Mouse (Mus musculus): ENCODE data around the gene Rab8b.

Rab8b gene

DNA sequence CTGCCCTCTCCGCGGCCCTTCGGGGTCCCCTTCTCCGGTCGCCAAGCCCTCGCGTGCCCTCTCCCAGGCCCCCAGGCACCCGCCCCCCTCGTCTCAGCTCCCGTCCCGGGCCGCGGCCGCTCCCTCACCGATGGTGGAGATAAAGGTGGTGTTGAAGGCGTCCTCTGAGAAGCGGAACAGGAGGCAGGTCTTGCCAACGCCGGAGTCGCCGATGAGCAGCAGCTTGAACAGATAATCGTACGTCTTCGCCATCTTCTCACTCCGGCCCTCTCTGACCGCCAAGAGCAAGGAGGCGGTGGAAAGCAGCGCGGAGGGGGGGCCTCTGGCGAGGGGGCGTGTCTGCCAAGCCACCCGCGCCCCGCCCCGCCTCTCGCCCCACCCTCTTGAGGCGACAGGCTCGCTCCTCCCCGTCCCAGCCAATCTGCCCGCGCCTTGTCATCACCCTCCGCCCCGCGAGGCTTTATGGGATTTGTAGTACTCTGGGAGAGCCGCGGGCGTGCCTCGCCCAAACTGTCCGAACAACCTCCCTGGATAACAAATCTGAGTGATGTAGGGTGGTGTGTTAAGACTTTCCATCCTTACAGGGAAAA lies at the start of gene Rab8b:
Gene Rab8b (minus strand): TSS at position 306 of the 590 bp plus-strand sequence.
- peak; percentile 98 for DNase-seq

DNA sequence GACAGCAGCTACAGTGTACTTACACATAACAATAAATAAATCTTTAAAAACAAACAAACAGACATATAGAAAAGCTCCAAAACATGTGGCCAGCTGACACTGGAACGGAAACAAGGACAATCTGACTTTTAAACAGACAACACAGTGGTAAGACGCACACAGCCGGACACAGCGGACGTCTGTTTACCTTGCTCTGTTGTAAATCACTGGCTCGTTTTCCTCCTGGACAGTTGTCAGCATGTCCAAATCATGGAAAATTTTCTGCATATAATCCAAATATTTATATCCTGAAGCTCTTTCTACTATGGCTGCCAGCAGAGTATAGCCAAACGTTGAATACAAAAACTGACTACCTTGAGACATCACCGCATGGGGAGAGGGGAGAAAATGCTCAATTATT lies 48.0 kb upstream of the Rab8b start:
- no peak for DNase-seq

GRCm38 (mm10) chr9:66961478-66961877 lies 42.0 kb upstream of the Rab8b start:
- no peak for DNase-seq

DNA sequence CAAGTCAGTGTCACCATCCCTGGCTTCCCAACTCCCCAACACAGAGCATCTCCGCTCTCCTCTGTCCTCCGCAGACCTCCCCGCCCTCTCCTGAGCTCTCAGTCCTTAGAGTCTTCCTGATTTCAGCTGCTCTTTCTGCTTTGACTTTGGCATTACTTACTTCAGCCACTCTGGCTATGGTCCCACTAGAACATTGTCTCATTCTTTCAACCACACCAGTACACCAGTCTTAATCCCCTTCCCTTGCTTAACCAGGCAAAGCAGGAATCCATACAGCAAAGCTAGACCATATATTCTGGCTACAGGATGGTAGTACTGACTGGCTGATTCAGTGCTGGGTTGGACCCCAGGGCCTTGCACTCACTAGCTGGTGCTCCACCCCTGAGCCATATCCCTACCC lies 38.0 kb upstream of the Rab8b start:
- no peak for DNase-seq

GRCm38 (mm10) chr9:66952886-66953285 lies 33.4 kb upstream of the Rab8b start:
- DNase-seq: no peak

DNA sequence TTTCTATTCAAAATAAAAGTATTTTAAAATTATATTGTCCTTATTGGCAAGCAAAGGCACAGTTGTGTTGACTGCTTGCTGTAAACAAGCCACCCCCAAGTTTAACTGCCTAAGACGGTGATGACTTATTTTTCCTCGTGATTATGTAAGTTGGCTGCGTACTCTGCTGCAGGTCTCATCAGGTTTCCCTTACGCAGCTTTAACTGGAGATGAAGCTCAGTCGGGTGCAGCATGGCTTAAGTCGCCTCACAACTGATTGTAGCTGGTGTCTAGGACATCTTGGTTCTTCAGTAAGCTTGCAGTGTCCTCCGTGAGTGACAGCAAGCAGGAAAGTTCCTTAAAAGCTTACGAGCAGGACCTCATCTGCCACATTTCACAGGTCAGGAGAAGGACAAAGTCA lies 32.8 kb upstream of the Rab8b start:
- no peak for DNase-seq

DNA sequence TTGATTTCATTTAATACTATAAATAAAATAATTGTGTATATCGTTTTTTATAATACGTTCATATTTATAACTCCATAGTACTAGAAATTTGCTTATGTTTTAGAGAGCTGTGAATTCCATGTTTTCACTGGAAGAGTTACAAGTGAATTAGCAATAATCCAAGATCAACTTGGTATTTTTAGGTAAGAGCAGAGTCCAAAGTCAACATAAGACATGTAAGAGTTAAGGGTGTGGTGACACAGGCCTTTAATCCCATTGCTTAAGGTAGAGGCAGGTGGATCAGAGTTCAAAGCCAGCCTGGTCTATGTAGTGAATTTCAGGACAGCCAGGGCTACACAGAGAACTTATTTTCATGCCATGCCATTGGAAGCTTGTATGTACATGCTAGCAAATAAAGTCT lies 29.0 kb upstream of the Rab8b start:
- no peak for DNase-seq

DNA sequence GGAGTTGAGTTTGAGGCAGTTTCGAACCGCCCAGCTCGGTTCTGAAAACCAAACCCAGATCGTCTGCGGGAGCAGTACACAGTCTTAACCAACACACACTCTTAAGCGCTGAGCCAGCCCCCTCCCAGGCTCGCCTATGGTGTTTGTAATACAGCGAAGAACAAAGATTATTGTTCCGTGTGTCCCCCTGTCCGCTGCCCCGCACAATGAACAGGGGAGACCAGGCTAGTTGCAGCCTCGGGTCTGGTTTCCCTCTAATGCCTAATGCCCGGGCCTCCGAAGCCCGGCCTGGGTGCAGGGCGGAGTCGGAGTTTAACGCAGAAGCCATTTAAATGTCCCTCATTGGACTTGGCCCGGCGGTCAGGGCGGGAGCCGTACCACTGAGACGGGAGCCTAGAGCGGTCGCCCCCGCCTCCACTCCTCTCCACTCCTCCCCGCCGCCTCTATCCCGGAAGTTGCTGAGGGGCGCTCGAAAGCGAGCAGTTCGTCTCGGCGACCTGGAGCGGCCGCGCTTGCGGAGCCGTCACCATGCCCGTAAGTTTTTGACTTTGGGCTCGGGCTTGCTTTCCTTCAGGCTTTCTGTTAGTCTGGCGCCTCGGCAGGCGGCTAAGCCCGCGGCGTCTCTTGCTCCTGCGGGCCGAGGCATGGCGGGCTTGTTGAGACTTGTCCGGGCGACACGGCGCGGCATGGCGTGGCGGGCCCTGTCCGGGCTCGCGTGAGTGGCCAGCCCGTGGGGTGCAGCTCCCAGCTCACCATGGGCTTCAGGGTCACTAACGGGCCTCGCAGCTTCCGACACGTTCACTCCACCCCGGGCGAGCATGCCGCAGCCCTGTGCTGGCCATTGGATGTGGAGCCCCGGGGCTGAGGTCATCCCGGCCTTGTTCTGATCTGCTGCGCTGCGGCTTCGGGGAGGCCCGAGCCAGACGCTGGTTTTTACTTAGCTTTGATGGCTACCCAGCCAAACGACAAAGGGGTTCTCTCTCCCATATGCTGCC lies 26.5 kb upstream of the Rab8b start, which contains the start of gene Rps27l:
Gene Rps27l (plus strand): TSS at position 440 of the 995 bp plus-strand sequence.
- peak; percentile 96 for DNase-seq

- DNase-seq: no peak
Observed at GRCm38 (mm10) chr9:66945161-66945560, 25.7 kb upstream of the Rab8b start.

- peak; percentile 68 for DNase-seq
Observed at GRCm38 (mm10) chr9:66938836-66939235, 19.3 kb upstream of the Rab8b start.

DNA sequence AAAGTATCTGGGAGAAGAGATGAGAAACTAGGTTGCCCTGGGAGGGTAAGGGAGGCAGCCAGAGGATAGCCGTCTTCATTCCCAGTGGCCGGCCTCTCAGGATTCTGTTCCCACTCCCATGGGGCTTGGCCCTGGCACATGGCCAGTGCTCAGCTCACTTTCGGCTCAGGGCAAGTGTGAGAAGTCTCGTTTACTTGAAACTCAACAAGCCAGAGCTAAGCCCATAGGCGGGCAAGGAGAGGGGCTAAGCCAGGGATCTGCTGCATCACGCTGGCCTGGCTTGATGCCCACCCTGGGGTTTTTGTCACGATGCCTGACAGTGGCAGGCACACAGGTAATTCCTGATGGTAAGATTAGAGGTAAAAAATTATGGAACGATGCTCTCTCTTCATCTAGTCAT lies 18.0 kb upstream of the Rab8b start:
- peak; percentile 48 for DNase-seq

DNA sequence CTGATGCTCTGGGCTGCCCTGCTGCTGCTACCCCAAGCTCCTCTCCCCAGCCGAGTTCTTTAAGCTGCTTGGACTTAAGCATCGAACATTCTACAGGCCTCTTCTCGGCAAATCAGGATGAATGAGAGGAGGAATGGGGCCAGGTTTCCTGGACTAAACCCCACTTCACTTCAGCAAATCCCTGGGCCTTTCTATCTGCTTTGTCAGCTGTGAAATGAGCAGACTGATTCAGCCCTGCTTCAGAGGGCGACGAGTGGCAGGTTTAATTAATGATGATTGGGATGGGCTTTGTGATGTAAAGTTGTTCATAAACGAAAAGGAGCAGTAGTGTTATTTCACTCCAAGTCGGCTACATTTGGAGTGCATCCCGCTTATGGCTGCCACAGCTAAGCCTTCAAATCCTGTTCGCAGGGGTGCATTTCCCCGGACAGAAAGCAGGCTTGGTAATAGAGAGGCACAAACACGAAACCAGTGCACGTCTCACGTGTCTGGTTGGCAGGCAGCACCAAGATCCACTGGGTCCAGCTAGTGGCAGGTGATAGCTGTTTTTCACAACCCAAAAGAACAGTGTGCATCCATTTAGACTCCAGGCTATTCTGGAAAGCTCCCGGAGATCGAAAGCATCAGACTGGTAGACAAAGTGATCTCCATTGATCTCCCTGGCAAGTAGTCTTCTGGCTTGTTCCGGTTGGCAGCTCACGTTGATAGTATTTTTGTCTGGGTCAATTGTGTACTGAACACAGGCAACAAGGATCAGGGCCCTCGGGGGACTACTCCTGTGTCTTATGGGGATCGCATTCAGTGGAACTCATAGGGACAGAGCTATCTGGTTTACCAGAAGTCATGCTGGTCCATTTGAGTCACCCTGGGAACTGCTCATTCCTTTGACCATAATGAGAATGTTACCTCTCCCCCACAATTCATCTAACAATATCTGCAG lies 14.7 kb upstream of the Rab8b start:
- DNase-seq: no peak

DNA sequence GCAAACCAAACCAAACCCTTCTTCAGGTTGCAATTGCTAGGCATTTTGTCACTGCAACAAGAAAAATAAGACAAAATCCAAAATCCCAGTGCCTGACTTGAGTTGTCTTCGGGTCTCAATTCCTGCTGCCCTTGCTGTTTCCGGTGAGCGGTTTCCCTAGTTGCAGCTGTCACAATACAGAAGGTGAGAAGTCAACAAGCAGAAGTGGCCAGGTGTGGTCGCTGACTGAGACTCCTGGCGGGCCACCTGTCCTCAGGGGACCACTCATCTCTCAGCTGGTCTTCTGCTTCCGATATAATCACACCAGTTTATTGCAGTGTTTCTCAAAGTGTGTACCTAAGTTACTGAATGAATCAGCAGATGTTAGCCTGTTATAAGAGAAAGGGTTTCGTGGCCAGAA lies 10.9 kb upstream of the Rab8b start:
- no peak for DNase-seq

DNA sequence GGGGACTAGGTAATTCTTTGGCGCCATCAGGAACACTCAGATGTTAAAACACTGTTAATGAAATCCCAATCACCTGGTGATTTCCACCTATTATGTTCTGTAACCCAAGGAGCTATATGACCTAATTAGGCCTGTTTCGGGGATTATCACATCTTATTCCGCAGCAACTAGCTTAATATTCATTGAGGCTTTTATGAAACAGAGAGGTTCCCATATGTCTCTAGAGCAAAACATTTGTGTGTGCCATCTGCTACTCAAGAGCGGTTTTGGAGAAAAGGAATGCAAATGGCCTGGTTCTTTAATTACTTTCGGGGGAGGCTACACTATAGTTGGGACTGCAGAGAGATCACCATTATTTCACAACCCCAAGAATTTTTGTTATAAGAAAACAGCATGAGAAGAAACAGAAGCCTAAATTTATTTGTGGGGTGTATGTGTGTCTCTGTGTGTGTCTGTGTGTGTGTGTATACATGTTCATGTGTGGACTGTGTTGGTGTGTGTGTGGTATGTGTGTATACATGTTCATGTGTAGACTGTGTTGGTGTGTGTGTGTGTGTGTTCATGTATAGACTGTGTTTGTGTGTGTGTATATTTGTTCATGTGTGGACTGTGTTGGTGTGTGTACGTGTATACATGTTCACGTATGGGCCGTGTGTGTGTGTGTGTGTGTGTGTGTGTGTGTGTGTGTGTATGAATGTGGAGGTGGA lies 8.4 kb upstream of the Rab8b start:
- no peak for DNase-seq

- no peak for DNase-seq
Observed at GRCm38 (mm10) chr9:66925853-66926252, 6.4 kb upstream of the Rab8b start.

GRCm38 (mm10) chr9:66922076-66922475 lies 2.6 kb upstream of the Rab8b start:
- no peak for DNase-seq

DNA sequence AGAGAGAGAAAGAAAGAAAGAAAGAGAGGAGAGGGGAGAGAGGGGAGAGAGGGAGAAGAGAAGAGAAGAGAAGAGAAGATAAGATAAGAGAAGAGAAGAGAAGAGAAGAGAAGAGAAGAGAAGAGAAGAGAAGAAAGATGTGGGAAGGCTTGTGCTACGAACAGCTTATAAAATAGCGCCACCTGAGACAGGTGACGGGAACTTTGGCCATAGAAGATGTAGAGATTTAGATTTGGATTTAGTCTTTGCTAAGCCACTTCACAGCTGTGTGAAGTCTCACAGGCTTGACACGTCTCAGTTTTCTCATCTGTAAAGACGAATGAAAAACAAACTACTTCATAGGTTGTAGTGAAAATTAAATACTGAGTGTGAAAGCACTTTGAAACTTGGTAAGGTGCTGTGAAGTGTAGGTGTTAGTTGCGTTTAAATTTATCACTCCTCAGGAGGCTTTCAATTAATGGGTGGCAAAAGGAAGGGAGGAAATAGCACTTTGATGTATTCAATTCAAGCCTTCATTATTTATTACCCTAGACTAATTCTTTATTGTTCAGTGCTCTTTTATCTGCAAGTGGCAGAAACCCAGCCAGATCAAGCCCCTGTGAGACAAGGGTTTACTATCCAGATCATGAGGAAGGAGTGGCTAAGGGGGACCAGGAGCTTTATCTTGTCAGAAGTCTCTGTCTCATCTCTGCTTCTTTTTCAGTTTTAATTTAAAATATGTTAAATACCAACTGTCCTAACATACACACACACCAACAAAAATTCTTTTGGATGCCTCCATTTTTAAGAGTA lies 1.2 kb upstream of the Rab8b start:
- no peak for DNase-seq

DNA sequence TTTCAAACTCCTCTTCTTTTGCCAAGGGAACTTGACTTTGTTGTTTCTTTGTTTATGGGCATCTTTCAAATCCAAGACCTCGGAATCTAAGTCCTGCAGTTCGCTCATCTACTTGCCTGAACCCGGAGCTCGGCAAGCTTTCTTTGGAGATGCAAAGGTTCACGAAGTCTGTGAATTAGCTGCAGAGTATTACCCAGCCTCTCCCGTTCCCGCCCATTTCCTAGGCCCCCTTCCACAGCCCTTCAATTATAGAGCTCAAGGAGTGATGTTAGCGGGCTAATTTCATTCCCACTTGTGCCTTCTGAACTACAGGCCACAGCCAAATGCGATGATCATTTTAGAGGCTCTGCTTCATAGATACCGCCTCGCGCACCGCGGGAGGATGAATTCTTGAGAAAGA lies 494 bp upstream of the Rab8b start:
- peak; percentile 21 for DNase-seq

GRCm38 (mm10) chr9:66918672-66919330 lies 686 bp downstream of the Rab8b start:
- no peak for DNase-seq

DNA sequence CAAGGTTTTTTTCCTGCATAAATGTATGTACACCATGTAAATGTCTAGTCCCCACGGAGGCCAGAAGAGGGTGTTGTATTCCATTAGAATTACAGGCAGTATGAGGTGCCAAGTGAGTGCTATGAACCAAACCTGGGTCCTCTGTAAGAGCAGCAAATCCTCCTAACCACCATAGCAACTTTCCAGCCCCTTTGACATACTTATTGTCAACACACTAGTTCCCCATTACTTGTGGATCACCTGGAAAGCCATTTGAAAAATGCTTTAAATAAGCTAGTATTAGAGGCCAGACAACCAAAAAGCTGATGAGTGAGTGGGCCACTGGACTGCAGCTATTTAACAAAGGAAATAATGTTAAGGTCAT lies 1.6 kb downstream of the Rab8b start:
- no peak for DNase-seq

Data from lung, postnatal 14 days (tissue).